Mouse (Mus musculus) cerebellum, postnatal 14 days (tissue): Measurements from ENCODE around the gene Dusp11.
A peak's percentile ranks its signal among the peaks of the same experiment; 100 is the strongest.
"Not testable (repeated sequence)": the region's sequence is repeated elsewhere in the genome, so short reads cannot be mapped to it uniquely, and the experiment has no call there.

Source experiments
- DNase-seq, 2 experiments: peaks; one replicate each; pipeline ENCODE4 v3.0.0; 2021; ENCODE audit warnings: mixed read lengths in 2 of 2

The Dusp11 gene

DNA sequence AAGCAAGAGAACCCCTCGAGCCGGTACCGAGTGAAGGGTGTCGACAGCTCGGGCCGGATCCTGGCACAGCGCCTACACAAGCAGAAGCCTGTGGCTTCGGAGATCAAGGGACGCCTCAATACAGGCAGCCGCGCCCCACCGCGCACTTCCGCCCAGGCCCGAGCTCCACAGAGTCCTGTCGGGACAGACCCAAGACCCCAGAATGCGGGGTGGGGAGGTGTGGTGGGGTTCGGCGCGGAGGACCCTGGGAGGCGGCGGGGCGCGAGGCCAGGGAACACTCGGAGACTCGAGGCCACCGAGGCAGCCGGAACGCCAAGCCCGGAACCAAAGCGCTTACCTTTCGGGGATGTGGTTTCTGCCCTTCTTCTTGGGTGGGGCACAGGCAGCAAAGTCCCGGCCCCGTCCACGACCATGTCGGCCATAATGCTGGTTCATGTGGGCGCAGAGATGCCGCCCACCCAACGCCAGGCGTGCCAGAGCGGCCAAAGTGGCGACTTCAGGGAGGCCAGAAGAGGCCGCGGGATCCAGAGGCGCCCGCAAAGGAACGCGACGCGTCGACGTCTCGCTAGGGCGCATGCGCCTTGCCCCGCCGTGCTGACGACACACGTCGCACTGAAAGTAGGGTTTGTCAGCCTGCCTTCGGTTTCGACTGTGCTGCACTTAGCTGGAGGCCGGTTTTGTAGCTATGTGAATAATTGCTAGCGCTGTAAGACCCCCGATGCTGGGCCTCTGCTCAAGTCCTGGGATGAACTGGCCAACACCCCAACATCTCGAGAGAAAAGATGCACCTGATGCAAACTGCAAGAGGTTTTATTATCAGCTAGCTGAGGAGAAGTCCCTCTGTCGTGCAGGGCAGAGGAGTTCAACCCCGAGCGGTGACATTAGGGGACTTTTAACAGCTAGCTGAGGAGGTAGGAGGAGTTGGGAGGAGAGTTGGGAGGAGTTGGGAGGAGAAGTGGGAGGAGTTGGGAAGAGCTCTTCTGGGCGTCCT lies at the start of gene Dusp11:
Dusp11 (minus strand) TSS at position 567 of the 991 bp plus-strand sequence.
- peak; percentile 95 to 96 for DNase-seq

- DNase-seq = peak; percentile 74
These were observed 48.5 kb upstream of the Dusp11 start for GRCm38 (mm10) chr6:86009980-86010379.

- peak; percentile 83 to 89 for DNase-seq
These were observed 43.0 kb upstream of the Dusp11 start for GRCm38 (mm10) chr6:86004271-86005148.

GRCm38 (mm10) chr6:86003405-86003925 lies 42.0 kb upstream of the Dusp11 start:
- DNase-seq = peak in 1 of 2 experiments; percentile 36

DNA sequence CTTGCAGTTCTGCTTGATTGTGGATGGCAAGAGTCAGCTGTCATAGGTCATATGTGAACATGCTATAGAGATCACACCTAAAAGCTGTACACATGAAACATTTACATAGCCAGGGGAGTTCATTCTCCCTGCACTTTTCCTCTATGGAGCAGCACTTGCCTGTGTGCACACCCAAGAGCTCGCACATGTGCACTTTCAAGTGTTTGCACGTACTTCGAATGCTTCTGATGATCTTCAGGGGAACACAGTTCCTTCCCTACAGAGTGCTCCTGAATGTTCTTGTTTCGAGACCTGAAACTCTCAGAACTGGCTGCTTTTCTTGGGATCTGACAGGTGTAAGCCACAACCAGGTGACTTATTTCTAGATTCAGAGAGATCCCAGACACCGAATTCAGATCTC lies 29.3 kb upstream of the Dusp11 start:
- DNase-seq = not testable (repeated sequence)

DNA sequence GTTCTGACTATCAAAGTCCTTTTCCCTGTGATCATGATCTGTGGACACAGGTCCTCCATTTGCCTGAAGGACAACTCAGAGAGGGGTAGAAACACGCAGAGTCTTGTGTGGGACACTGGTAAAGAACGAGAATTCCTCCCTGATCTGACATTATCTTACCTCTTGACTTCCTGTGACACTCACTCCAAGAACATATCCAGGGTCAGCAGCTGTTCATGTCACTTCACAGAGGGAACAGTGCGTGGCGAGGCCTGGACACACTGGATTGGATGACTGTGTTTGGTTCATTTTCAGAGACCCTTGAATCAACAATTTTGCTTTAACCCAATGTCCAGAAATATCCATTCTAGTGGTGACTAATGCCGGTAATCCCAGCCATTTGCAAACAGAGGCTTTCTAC lies 28.1 kb upstream of the Dusp11 start:
- DNase-seq = not testable (repeated sequence)

DNA sequence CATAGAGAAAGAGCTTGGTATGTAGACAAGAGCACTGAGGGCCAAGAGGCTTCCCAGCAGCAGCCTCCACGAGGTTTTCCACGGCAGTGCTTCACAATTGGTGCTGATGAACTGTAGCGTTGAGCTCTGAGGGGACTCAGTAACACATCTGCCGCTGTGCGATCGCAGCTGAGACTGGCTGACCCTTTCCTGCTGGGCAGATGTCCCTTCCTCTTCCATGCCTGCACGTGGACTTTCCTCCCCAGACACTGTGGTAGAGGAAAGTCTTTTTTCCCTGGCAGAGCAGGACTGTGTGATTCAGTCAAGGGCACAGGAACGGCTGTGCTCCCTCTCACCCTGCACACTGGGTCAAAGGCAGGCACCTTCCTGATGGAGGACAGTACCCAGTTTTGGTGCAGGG lies 22.9 kb upstream of the Dusp11 start:
- no peak for DNase-seq

GRCm38 (mm10) chr6:85978736-85979135 lies 17.3 kb upstream of the Dusp11 start:
- DNase-seq = not testable (repeated sequence)

DNA sequence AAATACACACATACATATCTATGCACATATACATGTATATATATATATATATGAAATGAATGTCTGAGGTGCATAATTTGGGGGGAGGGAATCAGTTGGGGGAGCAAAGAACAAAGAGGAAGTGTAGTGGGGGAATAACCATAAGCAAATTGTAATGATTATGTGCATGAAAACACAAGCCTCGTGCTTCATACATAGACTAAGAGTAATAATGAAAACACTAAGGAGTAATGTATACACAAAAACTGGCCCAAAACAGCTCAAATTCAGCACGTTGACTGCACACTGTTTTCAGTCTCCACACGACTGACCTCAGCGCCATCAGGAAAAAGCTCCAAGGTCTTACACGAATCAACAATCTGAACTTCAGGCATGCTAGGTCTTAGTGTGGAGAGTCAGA lies 14.8 kb upstream of the Dusp11 start:
- no peak for DNase-seq

- DNase-seq = no peak
These were observed 14.3 kb upstream of the Dusp11 start for GRCm38 (mm10) chr6:85975761-85976160.

GRCm38 (mm10) chr6:85974941-85975617 lies 13.6 kb upstream of the Dusp11 start:
- peak in 1 of 2 experiments; percentile 28 for DNase-seq

DNA sequence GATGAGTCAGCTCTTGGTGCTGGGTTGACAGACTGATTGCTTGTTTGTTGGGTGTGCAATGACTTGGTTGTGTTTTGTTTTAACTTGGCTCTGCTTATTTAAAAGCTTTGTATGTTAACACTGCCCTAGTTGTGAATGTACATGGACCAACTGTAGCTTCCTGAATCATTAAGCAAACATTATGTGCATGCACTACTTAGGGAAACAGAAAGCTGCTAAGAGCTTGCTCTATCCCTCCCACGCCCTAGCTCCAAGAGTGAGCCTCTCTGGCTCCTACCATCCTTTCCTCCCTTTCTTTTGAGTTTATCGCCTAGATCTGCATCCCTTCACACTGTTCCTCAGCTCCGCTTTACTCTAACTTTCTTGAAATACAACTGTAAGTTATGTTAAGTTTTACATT lies 11.9 kb upstream of the Dusp11 start:
- DNase-seq = no peak

DNA sequence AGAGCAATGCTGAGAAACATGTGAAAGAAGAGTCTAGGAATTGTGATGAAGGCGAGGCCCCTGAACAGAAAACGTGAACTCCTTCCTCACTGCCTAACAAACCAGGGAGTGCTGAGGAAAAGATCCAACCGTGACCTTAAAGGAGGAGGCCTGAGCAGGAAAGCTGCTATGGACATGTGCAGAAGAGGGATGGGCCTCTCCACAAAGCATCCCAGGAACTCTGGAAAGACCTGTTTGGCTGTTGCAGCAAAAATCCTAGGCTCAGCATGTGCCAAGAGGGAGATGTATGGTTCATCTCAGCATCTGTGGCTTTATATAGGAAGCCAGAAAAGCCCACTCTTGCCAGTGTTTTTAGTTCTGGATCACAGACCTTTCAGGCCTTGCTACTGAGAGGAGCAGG lies 11.2 kb upstream of the Dusp11 start:
- DNase-seq = no peak

GRCm38 (mm10) chr6:85969889-85970288 lies 8.4 kb upstream of the Dusp11 start:
- no peak for DNase-seq

GRCm38 (mm10) chr6:85966686-85967085 lies 5.2 kb upstream of the Dusp11 start:
- DNase-seq = no peak

- not testable (repeated sequence) for DNase-seq
These were observed 4.6 kb upstream of the Dusp11 start for GRCm38 (mm10) chr6:85966081-85966480.

- DNase-seq = no peak
These were observed 3.9 kb downstream of the Dusp11 start for GRCm38 (mm10) chr6:85957581-85957980.

DNA sequence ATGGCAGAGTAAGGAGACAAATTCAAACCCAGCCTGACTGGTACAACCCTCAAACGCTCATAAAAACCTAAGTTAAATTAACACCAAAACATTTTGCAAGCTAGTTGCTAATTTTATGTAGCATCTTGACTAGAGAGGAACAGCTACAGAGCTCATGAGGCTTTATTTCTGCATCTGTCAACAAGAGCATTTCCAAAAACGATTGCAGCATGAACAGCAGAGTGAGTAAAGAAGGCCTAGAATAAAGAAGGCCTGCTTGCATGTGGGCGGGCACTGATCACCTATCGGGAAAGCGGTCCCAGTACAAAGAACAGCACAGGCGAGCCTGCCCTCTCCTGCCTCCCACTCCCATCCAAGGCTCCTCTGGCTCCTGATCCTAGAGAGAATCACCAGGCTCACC lies 12.9 kb downstream of the Dusp11 start:
- DNase-seq = no peak

GRCm38 (mm10) chr6:85942469-85942868 lies 19.0 kb downstream of the Dusp11 start:
- DNase-seq = no peak

- DNase-seq = no peak
These were observed 22.8 kb downstream of the Dusp11 start for GRCm38 (mm10) chr6:85938701-85939100.

- DNase-seq = peak; percentile 82 to 87
These were observed 24.7 kb downstream of the Dusp11 start for GRCm38 (mm10) chr6:85936508-85937465.
